Mouse (Mus musculus) macrophage (primary cell): ENCODE measurements around the gene Lep. TPM values are rescaled to one million over a fixed set of nuclear protein-coding genes. Genes with fewer than 3 reads are reported as not detected.

Experiments used
- H3K27ac ChIP-seq: fragments of 350-480 bp; formaldehyde crosslinking; 2 replicates; pipeline ENCODE4 v1.9.0; 2021
- H3K36me3 ChIP-seq: fragments of 350-480 bp; formaldehyde crosslinking; 2 replicates; pipeline ENCODE4 v1.9.0; 2021; ENCODE audit errors: inconsistent target
- H3K4me3 ChIP-seq: fragments of 350-480 bp; formaldehyde crosslinking; 2 replicates; pipeline ENCODE4 v1.9.0; 2021; ENCODE audit errors: inconsistent target
- H3K79me2 ChIP-seq: fragments of 350-480 bp; formaldehyde crosslinking; 2 replicates; pipeline ENCODE4 v1.9.0; 2021; ENCODE audit errors: inconsistent target
- WGBS: methylation state at CpG from one replicate; pipeline ENCODE4 v1.1.7; 2026; ENCODE audit warnings: inconsistent platforms; ENCODE audit not compliant: missing documents; 5-methylcytosine and 5-hydroxymethylcytosine counted together
- polyA plus RNA-seq: library from polyadenylated mRNA; stranded (reverse); fragments of 250-400 nt; gene quantifications from 3 replicates; pipeline ENCODE4 v1.2.4, GENCODE M21; 2018; ENCODE audit warnings: inconsistent platforms
- total RNA-seq, 78 experiments: library from RNA; depleted of rRNA; stranded (reverse); fragments of 250-400 nt; gene quantifications; 1 replicate in 9 of 78; 2 replicates in 24 of 78; 3 replicates in 43 of 78; 4 replicates in 2 of 78; pipeline ENCODE4 v1.2.4; 2018; ENCODE audit warnings: inconsistent platforms in 56 of 78

Lep gene
- not detected for total RNA-seq (2018; cell fraction: chromatin; rRNA removed)
- total RNA-seq (2018; cell fraction: cytosol; rRNA removed) = not detected
- not detected for total RNA-seq (2018; cell fraction: nucleus; rRNA removed)
- not detected in 3 replicates for polyA plus RNA-seq

DNA sequence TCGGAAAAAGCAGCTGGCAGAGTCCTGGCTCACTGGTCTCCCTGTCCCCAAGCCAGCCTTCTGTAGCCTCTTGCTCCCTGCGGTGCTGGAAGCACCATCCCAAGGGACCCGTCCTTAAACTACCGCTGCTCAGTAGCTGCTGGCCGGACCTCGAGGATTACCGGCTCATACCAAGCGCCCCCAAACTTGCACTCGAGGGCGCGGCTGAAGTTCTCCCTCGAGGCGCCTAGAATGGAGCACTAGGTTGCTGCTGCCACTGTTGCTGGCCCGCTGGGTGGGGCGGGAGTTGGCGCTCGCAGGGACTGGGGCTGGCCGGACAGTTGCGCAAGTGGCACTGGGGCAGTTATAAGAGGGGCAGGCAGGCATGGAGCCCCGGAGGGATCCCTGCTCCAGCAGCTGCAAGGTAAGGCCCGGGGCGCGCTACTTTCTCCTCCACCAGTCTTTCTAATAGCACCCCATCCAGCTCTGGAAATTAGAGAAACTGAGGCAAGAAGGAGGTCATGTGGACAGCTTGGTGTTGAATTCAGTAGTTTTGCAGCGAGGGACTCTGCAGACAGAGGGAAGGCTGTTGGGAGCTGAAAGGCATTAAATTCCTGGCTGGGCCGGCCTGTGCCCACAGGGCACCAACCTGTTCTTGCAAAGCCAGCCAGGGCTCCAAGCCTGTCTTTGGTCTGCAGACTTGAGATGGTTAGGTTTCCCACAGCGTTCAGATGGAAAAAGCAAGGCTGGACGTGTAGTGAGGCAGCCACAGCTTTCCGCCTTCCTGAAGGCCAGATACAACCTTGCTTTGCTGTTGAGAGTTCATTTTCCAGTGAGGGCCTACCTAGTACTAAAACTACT is at the start of gene Lep:
Gene Lep, plus strand, starts transcription at position 375 of the 840 bp plus-strand sequence.
- Histone ChIP-seq H3K27ac (no peak within 1 kb of the TSS), H3K4me3 (no peak within 1 kb of the TSS), H3K36me3 (no peaks in the 10 kb centered on the region), H3K79me2 (no peaks in the 10 kb centered on the region)
- WGBS = 85% methylated on average over 27 of the region's 28 CpGs

DNA sequence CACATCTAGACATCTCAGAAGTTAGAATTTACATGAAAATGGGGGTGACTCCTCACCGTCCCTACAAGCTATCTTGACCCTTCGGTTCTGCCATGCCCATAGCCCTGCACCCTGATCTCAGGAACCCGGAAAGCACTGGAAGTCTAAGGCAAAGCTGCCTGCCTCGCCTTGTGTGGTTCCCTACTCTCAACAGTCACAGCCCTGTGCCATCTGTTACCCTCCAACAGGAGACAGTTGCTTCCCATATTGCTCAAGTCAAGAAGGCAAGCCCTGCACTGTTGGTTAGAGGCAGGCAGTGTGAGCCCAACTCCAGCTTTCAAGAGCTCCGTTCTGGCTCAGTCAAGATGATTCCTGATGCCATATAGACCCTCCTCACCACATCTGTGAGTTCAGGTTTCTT is 48.4 kb upstream of the Lep start:
- no peak overlapping the region for H3K4me3 ChIP-seq
- 87% methylated on average over 5 of the region's 5 CpGs for WGBS
- H3K36me3 ChIP-seq = no peaks in the 10 kb centered on the region
- no peak overlapping the region for H3K27ac ChIP-seq
- H3K79me2 ChIP-seq = no peaks in the 10 kb centered on the region

DNA sequence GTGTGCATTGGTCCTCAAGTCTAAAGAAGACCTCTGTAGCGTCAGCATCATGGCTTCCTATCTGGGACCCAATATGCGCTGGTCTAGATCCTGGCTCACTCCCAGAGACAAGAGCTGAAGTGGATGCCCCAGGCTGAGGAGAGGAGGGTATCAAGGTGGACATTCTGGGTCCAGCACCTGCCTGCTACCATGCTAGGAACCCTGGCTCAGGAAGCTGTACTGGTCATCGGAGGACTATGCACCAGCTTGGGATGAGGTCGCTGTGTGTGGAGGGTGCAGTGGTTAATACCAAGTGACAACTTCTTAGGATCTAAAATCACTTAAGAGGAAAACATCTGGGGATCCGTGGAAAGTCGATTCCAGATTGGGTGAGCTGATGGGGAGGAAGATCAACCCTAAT is 46.8 kb upstream of the Lep start:
- Histone ChIP-seq H3K4me3 (no peak overlapping the region), H3K27ac (no peak overlapping the region), H3K79me2 (no peaks in the 10 kb centered on the region), H3K36me3 (no peaks in the 10 kb centered on the region)
- WGBS = 91% methylated on average over 6 of the region's 6 CpGs

DNA sequence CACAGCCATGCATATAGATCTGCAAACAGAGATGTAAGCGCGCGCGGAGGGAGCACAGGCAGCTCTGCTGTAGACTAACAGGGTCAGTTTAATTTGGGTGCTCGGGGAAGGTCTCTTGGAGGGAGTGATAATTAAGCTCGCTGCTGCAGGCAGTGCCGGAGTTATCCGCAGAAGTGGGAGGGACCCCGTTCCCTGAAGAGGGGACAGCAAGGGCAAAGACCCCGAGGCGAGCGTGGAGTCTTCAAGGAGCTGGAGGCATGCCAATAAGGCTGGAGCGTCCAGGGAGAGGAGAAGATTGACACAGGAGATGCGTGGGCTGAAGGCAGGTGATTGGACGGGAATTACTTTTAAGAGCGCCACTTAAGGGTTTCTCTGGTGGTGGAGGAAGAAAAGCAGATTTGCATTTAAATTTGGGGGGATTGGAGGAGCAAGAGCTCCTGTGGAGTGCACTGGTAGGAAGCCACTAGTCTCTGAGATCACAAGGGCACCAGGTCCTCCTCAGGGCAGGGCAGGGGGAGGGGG is 43.1 kb upstream of the Lep start:
- no peak overlapping the region for H3K4me3 ChIP-seq
- no peak overlapping the region for H3K27ac ChIP-seq
- 9% methylated on average over 16 of the region's 16 CpGs for WGBS

DNA sequence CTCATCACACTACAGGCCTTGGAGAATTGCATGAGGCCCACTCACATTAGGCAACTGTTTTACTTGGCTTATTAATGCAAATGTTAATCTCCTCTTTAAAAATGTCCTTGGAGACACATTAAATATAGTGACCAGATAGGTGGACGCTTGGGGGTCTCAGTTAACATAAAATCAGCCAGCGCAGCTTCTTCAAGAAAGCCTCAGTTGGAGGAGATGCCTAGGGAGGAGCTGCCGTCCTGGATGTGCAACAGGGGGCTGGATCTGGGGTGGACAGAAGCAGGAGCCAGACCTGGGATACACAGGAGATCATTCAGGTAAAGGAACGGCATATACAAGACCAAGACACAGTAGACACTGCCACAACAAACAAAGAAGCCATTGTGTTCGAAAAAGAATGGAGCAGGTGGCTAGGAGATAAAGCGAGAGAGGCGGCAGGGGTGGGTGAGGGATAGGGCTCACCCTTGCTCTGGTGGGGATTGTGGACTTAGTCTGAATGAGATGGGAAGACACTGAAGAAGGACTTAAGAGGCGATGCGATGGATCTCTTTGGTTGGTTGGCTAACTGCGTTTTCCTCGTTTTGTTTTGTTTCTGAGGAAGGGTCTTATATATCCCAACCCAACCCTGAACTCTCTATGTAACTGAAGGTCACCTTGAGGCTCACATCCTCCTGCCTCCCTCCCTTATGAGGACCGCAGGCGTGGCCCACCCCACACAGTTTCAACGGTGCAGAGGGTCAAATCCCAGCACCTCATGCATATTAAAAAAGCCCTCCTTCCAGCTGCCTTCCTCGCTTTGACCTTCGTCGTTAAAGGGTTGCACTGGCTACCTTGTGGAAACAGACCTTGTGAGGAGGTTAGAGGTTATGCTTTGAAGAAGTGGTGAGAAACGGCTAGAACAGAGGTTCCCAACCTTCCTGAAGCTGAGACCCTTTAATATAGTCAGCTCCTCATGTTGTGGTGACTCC is 40.0 kb upstream of the Lep start:
- H3K27ac ChIP-seq = no peak overlapping the region
- H3K36me3 ChIP-seq = no peaks in the 10 kb centered on the region
- H3K4me3 ChIP-seq = no peak overlapping the region
- H3K79me2 ChIP-seq = no peaks in the 10 kb centered on the region
- WGBS = 84% methylated on average over 18 of the region's 18 CpGs

More for the DNA sequence above, 43.1 kb upstream of the Lep start:
- Histone ChIP-seq H3K79me2 (no peaks in the 10 kb centered on the region), H3K36me3 (no peaks in the 10 kb centered on the region)

DNA sequence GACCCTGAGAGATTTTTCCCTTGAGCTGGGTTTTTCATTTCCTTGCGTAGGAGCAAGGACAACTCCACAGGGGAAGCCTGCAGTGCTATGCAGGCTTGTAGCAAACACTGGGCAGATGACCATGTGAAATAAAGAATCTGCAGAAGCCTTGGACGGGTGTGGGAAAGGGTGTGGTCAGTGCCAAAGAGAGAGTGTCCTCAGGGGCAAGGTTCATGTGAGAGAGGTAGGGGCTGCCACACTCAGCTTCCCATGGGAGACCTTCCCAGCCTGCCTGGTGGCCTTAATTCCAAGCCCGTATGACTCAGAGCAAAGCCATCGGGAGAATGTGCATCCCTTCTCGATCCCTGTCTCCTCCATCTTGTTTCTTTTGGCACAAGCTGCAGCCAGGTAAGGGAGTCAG is 39.1 kb upstream of the Lep start:
- WGBS = 70% methylated on average over 4 of the region's 5 CpGs
- H3K36me3 ChIP-seq = no peaks in the 10 kb centered on the region

DNA sequence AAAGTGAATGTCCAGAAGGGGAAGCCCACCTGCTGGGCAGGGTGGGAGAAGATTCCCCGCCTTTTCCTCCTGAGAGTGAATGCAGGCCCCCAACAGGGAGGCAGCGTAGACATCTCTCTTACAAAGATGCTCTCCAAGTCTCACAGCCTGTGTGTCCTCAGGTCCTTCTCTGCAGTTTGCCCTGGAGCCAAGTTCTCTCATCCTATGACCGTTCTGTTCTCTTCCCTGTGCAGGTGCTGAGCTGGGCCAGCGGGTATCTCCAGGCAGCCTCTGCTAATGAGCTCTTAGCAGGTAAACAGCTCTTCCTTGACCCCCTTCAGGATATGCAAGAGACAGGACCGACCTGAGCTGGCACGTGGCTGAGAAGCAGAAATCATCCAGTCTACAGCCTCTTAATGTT is 38.5 kb upstream of the Lep start:
- 54% methylated on average over 6 of the region's 6 CpGs for WGBS
- no peaks in the 10 kb centered on the region for H3K36me3 ChIP-seq

More for the DNA sequence above, 39.1 kb upstream of the Lep start:
- Histone ChIP-seq H3K27ac (no peak overlapping the region), H3K4me3 (no peak overlapping the region), H3K79me2 (no peaks in the 10 kb centered on the region)

DNA sequence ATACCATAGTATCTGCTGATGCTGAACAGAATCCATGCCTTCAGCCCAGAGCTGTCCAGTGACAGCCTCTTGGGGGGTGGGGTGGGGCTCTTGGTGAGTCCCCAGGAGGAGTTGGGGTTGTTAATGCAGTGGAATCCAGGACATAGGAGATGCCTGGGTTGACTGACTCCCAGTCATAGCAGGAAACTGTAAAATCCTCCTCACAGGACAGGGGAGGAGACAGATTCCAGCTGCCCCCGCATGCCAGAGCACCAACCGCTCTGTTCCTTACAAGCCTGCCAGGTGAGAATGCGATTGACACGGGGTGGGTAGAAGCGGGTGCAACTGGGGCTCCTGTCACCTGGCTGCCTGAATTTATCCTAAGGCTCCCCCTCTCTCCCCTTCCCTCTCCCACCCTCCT is 37.9 kb upstream of the Lep start:
- no peak overlapping the region for H3K27ac ChIP-seq
- no peaks in the 10 kb centered on the region for H3K79me2 ChIP-seq
- 66% methylated on average over 5 of the region's 5 CpGs for WGBS
- H3K36me3 ChIP-seq = no peaks in the 10 kb centered on the region
- no peak overlapping the region for H3K4me3 ChIP-seq

More for the DNA sequence above, 38.5 kb upstream of the Lep start:
- H3K4me3 ChIP-seq = no peak overlapping the region
- H3K27ac ChIP-seq = no peak overlapping the region
- no peaks in the 10 kb centered on the region for H3K79me2 ChIP-seq

DNA sequence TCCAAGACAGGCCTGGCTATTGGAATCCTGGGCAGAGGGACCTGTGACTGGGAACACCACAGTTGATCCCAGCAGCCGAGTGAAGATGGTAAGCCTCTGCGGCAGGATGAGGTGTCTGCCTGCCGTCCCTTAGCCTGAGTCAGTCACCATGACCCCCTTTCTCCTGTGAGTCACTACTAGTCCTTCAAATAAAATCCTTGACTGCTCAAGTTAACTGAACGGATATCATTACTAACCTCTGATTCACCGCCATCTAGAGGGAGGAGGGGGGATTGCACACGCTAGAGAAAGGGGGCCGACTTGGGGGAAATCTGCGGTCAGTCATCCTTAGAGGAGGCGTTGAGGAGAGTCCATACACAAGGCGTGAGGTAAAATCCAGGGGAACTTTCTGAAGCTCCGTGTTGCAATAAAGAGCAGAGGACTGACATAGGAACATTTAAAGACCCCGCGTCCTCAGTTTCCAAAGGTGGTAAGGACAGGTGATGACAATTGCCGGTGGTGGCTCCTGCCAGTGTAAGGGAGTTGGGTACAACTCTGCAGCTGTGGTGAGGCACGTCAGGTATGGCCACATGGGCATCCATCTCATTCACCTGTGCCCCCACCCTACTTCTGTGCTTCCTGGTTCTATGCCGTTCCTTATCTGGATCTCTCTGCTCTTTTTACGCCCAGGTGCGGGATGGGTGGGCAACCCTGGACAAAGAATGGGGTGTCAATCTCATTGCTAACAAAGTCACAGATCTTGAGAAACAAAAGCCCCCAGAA is 36.6 kb upstream of the Lep start:
- H3K4me3 ChIP-seq = no peak overlapping the region
- WGBS = 35% methylated on average over 18 of the region's 18 CpGs
- H3K27ac ChIP-seq = no peak overlapping the region
- H3K79me2 ChIP-seq = no peaks in the 10 kb centered on the region
- H3K36me3 ChIP-seq = no peaks in the 10 kb centered on the region

DNA sequence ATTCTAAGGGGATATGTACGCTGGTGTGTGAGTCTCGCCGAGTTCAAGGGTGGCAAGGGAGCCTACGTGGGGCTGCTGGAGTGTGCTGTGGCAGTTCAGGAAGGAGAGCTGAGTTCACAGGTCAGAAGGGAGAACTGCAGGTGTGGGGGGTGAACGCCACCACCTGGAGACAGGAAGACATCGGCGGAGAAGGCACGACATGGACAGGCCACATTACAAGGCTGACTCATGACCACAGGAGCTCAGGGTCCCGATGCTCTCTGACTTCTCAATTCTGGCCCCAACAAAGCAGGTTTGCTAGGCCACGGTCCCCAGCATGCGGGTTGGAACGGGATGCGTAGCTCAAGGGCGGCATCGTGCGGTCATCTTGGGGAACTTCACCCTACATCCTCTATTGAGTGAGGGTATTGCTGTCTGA is 36.0 kb upstream of the Lep start:
- Histone ChIP-seq H3K79me2 (no peaks in the 10 kb centered on the region), H3K36me3 (no peaks in the 10 kb centered on the region), H3K4me3 (no peak overlapping the region), H3K27ac (no peak overlapping the region)
- WGBS = 3% methylated on average over 15 of the region's 16 CpGs

DNA sequence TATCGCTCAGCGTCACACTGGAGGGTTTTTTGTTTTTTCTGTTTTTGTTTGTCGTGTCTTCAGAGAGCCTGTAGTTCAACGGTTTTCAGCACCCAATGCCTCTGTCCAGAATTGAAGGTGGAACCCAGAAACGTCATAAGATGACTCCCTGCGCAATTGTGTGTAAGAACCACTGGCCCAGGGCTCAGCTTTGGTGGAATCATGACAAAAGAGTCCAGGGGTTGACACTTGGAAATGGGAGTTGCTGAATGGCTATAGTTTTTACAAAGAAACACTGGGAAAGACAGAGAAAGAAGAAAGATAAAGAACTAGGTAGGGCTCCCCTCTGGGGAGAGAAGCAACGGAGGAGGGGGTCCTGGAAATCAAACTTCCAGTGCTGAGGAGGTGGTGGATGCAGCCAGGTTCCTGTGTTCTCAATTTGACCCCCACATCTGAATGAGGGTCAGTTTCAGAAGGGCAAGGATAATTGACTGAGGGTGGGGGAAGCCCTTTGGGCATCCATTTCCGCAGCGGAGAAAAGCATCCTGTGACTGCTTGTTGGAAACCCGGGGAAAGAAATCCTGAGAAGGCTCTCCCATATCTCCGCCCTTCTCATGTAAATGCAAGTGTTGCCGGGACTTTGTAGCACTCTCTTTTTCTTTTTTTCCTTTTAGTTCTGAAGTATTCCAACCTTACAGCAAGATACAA is 34.1 kb upstream of the Lep start:
- H3K79me2 ChIP-seq = no peaks in the 10 kb centered on the region
- H3K36me3 ChIP-seq = no peaks in the 10 kb centered on the region
- H3K4me3 ChIP-seq = no peak overlapping the region
- H3K27ac ChIP-seq = no peak overlapping the region
- WGBS = 46% methylated on average over 12 of the region's 12 CpGs

DNA sequence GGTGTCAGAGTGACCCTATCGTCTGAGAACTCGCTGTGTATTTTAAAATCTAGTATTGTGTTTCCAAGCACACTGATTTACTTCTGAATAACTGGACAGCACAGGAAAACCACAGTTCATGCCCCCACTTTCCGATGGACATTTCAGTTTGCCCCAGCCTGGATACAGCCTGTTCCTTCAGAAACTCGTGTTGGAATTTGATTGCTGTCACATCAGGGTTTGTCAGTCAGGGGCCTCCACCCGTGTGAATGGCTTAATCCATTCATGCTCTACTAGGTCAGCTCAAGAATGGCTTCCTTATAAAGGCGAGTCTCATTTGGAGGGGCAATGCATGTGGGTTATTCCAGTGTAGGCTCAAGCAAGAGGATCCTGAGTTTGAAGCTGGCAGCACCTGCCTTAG is 33.3 kb upstream of the Lep start:
- Histone ChIP-seq H3K36me3 (no peaks in the 10 kb centered on the region), H3K27ac (no peak overlapping the region)
- WGBS = 43% methylated on average over 6 of the region's 6 CpGs

DNA sequence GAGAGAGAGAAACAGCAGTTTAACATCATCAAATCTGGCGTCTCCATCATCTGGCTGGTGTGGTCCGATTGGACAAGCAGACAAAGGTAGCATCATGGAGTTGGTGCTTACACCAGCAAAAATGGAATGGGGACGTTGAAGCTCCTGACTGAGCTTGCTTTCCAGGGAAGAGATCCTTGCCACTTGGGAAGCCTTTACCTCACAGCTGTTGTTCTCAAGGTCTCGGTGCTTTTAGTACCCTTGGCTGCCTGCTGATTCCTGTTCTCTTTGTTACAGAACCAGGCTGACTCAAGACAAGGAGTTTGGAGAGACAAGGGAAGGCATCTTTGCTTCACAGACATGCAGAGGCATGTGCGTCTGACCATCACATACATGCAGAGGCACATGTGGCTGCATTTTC is 31.9 kb upstream of the Lep start:
- no peaks in the 10 kb centered on the region for H3K79me2 ChIP-seq
- 64% methylated on average over 5 of the region's 5 CpGs for WGBS
- H3K36me3 ChIP-seq = no peaks in the 10 kb centered on the region
- no peak overlapping the region for H3K4me3 ChIP-seq
- no peak overlapping the region for H3K27ac ChIP-seq

More for the DNA sequence above, 33.3 kb upstream of the Lep start:
- Histone ChIP-seq H3K79me2 (no peaks in the 10 kb centered on the region), H3K4me3 (no peak overlapping the region)
